Mouse (Mus musculus): ENCODE measurements at regions not wholly inside any gene's neighbourhood (a gene's known extent, or its start where the extent isn't known, plus 50 kb on each side); places are given as distances from the start of the nearest gene placed in this dataset.

- DNase-seq (ENCODE audit: low read depth) = no peak
These were observed 56.2 kb downstream of the Gm379 start for GRCm38 (mm10) chrX:108608446-108608845.

DNA sequence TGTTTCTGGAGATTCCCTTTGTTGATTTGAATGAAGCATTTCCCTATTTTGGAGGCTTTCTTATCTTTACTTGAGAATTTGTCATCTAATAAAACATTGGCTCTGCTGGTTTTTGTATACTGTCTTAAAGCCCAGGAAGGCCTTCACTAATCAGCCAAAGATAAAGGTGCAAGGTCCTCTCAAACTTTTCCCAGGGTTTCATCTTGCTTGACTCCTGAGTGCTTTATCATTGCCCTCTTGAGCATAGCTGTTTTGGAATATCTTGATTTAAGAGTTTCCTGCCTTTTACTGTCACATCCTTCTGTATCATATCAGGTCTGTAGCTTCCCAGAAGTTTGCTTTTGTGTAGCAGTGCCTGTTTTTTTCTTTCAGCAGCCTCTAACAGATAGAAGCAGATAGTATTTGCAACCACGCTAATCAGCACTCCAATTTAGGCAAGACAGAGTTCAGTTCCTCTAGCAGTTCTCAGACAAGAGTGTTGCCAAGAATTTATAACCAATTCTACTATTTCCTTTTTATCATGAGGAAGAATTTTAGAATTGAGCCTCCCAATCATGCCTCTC is 64.7 kb downstream of the Gm379 start:
- no peak for DNase-seq (ENCODE audit: low read depth)

GRCm38 (mm10) chrX:108561977-108562376 is 102.7 kb downstream of the Gm379 start:
- no peak for DNase-seq (ENCODE audit: low read depth)

GRCm38 (mm10) chrX:108543149-108543548 is 121.5 kb downstream of the Gm379 start:
- no peak for DNase-seq (ENCODE audit: low read depth)

GRCm38 (mm10) chrX:108541410-108541809 is 123.3 kb downstream of the Gm379 start:
- no peak for DNase-seq (ENCODE audit: low read depth)

- DNase-seq (ENCODE audit: low read depth) = peak; percentile 15
These were observed 127.7 kb downstream of the Gm379 start for GRCm38 (mm10) chrX:108536995-108537394.

All from c-Kit-positive CD71-positive TER-119-negative erythroid progenitor cells, embryonic 14.5 days (primary cell).